Mouse (Mus musculus) fat pad, adult 2 months (tissue): ENCODE results near the gene Sv2c.
"Not testable (repeated sequence)": the region's sequence is repeated elsewhere in the genome, so short reads cannot be mapped to it uniquely, and the experiment has no call there.

Experiments used
- DNase-seq: peaks from one replicate; pipeline ENCODE4 v3.0.0-alpha.2; 2011; ENCODE audit warnings: low read depth, low spot score; ENCODE audit errors: extremely low read depth

Gene Sv2c

DNA sequence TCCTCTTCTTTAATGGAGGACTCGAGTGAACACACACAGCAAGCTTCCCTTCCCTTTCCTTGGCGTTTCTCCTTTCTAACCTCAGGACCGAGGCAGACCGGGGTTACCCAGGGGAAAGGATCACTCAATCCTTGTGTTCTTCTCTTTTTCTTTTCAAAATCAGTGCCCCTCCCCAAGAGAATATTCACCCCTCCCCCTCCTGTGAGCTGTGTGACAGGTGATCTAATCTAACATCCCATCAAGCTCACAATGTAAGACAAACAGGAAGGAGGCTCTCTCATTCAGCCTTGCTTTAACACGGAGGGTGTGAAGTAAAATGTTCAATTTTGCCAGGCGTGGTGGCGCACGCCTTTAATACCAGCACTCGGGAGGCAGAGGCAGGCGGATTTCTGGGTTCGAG lies 158.3 kb downstream of the Sv2c start:
- DNase-seq, result no peak

DNA sequence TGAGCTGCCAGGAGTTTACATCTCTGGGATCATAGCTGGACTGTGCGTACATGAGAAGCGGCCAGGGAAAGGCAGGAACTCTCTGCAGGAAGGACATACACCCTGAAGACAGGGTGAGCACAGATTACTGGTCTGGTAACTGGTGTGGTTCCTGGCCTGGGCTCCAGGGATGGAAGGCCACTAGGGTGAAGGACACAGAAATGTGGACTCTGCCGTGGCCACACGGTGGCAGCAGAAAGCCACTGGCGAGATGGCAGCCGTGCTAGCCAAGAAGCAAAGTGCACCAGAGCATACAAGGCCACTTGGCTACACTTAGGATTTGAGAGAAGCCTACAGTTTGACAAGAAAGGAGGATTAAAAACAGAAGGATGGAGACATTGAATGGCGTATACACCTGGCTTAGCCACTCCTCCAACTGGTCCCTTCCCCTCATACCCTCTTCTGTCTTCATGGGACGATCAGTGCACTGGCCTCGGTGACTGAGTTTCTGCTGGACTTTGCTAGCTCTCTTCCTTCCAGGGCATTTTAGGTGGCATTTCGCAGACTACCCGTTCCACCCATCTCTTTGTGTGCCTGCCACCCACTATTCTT lies 158.9 kb downstream of the Sv2c start:
- no peak for DNase-seq

DNA sequence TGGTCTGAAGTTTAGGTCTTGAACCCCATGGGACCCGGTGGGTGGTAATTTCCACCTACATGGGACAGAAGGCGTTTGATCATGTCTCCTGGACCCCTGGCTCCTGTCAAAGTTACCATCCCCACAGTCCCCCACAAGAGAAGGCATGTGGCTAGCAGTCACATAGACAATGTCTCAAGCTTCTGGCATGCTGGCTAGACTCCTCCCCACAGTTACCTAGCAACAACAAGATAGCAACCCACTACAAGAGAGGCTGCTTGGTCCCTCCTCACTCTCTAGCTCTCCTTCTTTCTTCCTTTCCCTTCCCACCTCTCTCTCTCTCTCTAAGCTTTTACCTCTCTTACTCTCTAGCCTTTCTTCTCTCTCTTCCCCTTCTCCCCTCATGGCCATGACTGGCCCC lies 164.3 kb downstream of the Sv2c start:
- not testable (repeated sequence) for DNase-seq

DNA sequence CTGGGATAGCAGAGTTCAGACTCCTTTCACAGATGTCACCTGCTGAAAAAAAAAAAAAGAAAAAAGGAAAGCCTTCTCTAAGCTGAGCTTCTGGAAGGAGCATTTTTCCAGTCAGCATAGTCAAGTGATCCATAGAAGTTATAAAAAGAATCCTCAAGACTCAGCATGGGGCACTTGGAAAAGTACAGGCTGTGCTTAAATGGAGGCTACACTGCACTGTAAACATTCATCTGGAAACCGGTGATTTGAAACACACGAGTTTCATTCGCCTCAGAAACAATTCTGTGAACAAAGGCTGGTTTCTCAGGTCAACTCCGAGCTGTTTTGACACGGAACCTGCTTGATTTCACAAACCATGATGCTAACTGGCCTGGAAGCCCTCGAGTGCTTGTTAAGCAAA lies 165.6 kb downstream of the Sv2c start:
- DNase-seq, result no peak

- no peak for DNase-seq
Measured at GRCm38 (mm10) chr13:95965596-95965995, 166.8 kb downstream of the Sv2c start.

- no peak for DNase-seq
Measured at GRCm38 (mm10) chr13:95965162-95965561, 167.2 kb downstream of the Sv2c start.

DNA sequence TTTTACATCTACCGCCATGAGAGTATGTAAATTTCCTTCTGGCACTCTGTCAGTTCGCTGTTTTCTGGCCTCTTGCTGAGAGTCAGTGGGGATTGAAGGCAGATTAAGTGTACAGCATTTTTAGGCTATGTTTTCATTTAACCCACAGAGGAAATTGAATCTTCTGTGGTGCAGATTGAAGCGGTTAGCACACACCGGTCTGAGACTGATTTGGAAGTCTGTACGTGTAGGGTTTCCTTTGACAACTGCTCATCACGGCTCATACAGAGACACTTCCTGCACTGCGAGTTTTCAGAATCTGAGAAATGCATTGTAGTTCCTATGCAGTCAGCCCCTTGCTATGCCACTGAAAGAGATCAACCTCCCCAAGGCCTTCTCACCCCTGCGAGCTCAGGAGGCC lies 168.2 kb downstream of the Sv2c start:
- no peak for DNase-seq

- no peak for DNase-seq
Measured at GRCm38 (mm10) chr13:95963671-95964070, 168.7 kb downstream of the Sv2c start.

GRCm38 (mm10) chr13:95961905-95962304 lies 170.5 kb downstream of the Sv2c start:
- DNase-seq, result no peak

DNA sequence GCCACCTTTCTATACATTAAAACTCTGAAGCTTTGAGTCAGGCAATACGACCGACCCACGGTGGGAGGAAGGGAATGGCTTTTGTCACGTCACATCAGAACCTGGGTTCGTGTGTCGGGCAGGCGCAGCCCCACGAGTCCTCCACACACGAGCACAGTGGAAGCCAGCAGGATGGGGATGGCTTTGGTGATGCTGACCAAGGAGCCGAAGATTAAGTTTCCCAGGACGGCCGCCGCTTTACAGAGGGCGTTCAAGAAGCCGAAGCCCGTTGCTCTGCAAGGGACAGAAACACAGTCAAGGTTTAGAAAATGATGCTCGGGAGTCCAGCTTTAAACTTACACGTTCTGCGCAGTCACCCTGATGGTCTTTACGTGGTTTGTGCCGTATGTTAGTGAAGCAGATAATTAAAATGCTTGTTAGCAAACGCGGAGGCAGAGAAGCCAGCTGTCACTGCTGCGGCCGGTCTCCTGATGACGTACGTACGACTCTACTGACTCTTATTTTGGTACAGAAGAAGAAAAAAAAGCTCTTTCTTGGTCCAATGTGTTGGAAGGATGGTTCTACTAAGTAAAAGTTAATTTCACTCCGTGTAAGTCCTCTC lies 171.1 kb downstream of the Sv2c start:
- no peak for DNase-seq

- no peak for DNase-seq
Measured at GRCm38 (mm10) chr13:95960477-95961185, 171.7 kb downstream of the Sv2c start.

- DNase-seq, result no peak
Measured at GRCm38 (mm10) chr13:95959651-95960476, 172.5 kb downstream of the Sv2c start.

DNA sequence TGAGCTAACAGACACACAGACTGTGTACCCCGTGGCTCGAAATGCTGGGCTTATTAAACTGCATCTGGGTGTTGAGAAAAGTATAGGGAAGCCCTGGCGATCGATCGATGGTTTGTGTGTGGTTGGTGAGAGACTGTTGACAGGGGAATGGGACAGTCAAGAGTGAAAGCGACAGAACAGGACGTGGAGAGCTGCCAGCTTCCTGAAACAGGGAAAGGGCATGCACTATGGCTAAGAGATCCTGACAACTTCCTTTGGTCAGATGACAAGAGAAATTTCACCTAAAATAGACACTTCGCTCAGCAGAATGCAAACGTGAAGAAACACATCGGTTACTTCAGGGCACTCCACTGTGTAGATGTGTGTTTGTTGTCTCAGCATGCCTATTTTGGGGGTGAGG lies 175.2 kb downstream of the Sv2c start:
- no peak for DNase-seq

- DNase-seq, result no peak
Measured at GRCm38 (mm10) chr13:95956327-95956781, 176.0 kb downstream of the Sv2c start.

- no peak for DNase-seq
Measured at GRCm38 (mm10) chr13:95955204-95955603, 177.2 kb downstream of the Sv2c start.

GRCm38 (mm10) chr13:95953636-95954035 lies 178.7 kb downstream of the Sv2c start:
- no peak for DNase-seq

GRCm38 (mm10) chr13:95952263-95952662 lies 180.1 kb downstream of the Sv2c start:
- DNase-seq, result no peak

GRCm38 (mm10) chr13:95951098-95951894 lies 181.1 kb downstream of the Sv2c start:
- no peak for DNase-seq

- DNase-seq, result no peak
Measured at GRCm38 (mm10) chr13:95950434-95951091, 181.8 kb downstream of the Sv2c start.

- no peak for DNase-seq
Measured at GRCm38 (mm10) chr13:95949356-95949755, 183.0 kb downstream of the Sv2c start.
